Mouse (Mus musculus): ENCODE data around the gene Atp8a1. TPM values are rescaled to one million over a fixed set of nuclear protein-coding genes. Genes with fewer than 3 reads are reported as not detected.
A peak's percentile ranks its signal among the peaks of the same experiment; 100 is the strongest.

Gene Atp8a1
- total and polyA plus RNA-seq, 3 experiments: 4.4 to 11.2 (median 5.5) TPM

- TF ChIP-seq CTCF (conservative IDR thresholded peaks at IDR 0.05 in 1 of 2, IDR thresholded peaks at IDR 0.05 in 1 of 2; ENCODE audit: low read depth in 2 of 2, low read length in 2 of 2): peak in 1 of 2 experiments; percentile 68; a peak in 2 of 4 replicates
- TF ChIP-seq SIN3A (IDR thresholded peaks at IDR 0.05; ENCODE audit: low read length): no peak
- TF ChIP-seq SMC3 (IDR thresholded peaks at IDR 0.05; ENCODE audit: low read depth, low read length): peak; percentile 64
- TF ChIP-seq RAD21 (IDR thresholded peaks at IDR 0.05; ENCODE audit: low read depth, low read length): peak; percentile 59
- Histone ChIP-seq H3K27me3 (replicated peaks) (no peaks in the 10 kb centered on the region), H3K9me3 (replicated peaks; ENCODE audit: low read length) (no peaks in the 10 kb centered on the region), H3K4me3 (replicated peaks in 1 of 3; ENCODE audit: low read depth in 2 of 3, low read length in 2 of 3, poor library complexity in 1 of 3) (no peak overlapping the region), H3K79me2 (replicated peaks; ENCODE audit: control insufficient read depth, extremely low read depth, insufficient read depth, poor library complexity, severe bottlenecking) (no peaks in the 10 kb centered on the region), H3K4me2 (ENCODE audit: insufficient read depth, low read depth, poor library complexity, severe bottlenecking) (no peak overlapping the region), H3K9ac (ENCODE audit: insufficient read depth, low read depth) (no peak overlapping the region), H3K27ac (ENCODE audit: insufficient read depth, low read depth) (no peak overlapping the region), H3K4me1 (ENCODE audit: control insufficient read depth in 1 of 2, insufficient read depth in 2 of 2) (no peaks in the 10 kb centered on the region), H3K36me3 (replicated peaks in 1 of 2; ENCODE audit: control insufficient read depth in 1 of 2, insufficient read depth in 1 of 2, low read length in 1 of 2) (peaks cover 16 to 32% of the 10 kb centered on the region in 2 experiments)
- DNase-seq (ENCODE audit: extremely low read depth): peak; percentile 15
- in situ Hi-C loops (cut with MboI; ENCODE audit: low pct_ligation_motif_present, low pct_unique_long_range_greater_than_20kb, low sequenced_read_pairs): loop anchor here (5.0 kb wide), 1 partner anchor 260 kb away; no protein-coding TSS in a partner anchor
- dilution Hi-C loops (cut with MboI; ENCODE audit: extremely low pct_ligation_motif_present, extremely low pct_unique_long_range_greater_than_20kb, low sequenced_read_pairs): no loop called here
Measured at GRCm38 (mm10) chr5:67752007-67752406, 95.2 kb downstream of the Atp8a1 start.

- Histone ChIP-seq H3K9ac (ENCODE audit: insufficient read depth, low read depth) (peak overlapping the region; percentile 32; the same call in 1 of the 2 replicates), H3K27ac (ENCODE audit: insufficient read depth, low read depth) (peak overlapping the region; percentile 32; the same call in 1 of the 2 replicates), H3K27me3 (replicated peaks) (no peaks in the 10 kb centered on the region), H3K4me2 (ENCODE audit: insufficient read depth, low read depth, poor library complexity, severe bottlenecking) (no peak overlapping the region; the same call in 1 of the 2 replicates), H3K4me1 (ENCODE audit: control insufficient read depth in 1 of 2, insufficient read depth in 2 of 2) (peaks cover 3 to 15% of the 10 kb centered on the region in 2 experiments; a peak in 3 of 4 replicates), H3K4me3 (replicated peaks in 1 of 3; ENCODE audit: low read depth in 2 of 3, low read length in 2 of 3, poor library complexity in 1 of 3) (no peak overlapping the region), H3K9me3 (replicated peaks; ENCODE audit: low read length) (peaks cover 3% of the 10 kb centered on the region), H3K36me3 (replicated peaks in 1 of 2; ENCODE audit: control insufficient read depth in 1 of 2, insufficient read depth in 1 of 2, low read length in 1 of 2) (peaks cover 3 to 20% of the 10 kb centered on the region in 2 experiments), H3K79me2 (replicated peaks; ENCODE audit: control insufficient read depth, extremely low read depth, insufficient read depth, poor library complexity, severe bottlenecking) (no peaks in the 10 kb centered on the region)
- peak; percentile 71 for DNase-seq (ENCODE audit: extremely low read depth)
- dilution Hi-C loops (cut with MboI; ENCODE audit: extremely low pct_ligation_motif_present, extremely low pct_unique_long_range_greater_than_20kb, low sequenced_read_pairs): no loop called here
- in situ Hi-C loops (cut with MboI; ENCODE audit: low pct_ligation_motif_present, low pct_unique_long_range_greater_than_20kb, low sequenced_read_pairs): no loop called here
- TF ChIP-seq CHD1 (IDR thresholded peaks at IDR 0.05; ENCODE audit: low read depth, low read length): no peak
- TF ChIP-seq IRF4 (IDR thresholded peaks at IDR 0.05; ENCODE audit: low read depth, low read length): peak; percentile 86
- TF ChIP-seq ZC3H11A (IDR thresholded peaks at IDR 0.05; ENCODE audit: low read depth, low read length): no peak
- no peak for TF ChIP-seq RAD21 (IDR thresholded peaks at IDR 0.05; ENCODE audit: low read depth, low read length)
- no peak for TF ChIP-seq NELFE (IDR thresholded peaks at IDR 0.05; ENCODE audit: low read depth, low read length)
- no peak for TF ChIP-seq UBTF (IDR thresholded peaks at IDR 0.05; ENCODE audit: low read depth, low read length)
- no peak for TF ChIP-seq MAX (IDR thresholded peaks at IDR 0.05; ENCODE audit: low read length)
- no peak for TF ChIP-seq MYC (IDR thresholded peaks at IDR 0.05; ENCODE audit: low read depth, low read length)
- TF ChIP-seq USF1 (IDR thresholded peaks at IDR 0.05; ENCODE audit: low read depth, low read length): no peak
- TF ChIP-seq EP300 (IDR thresholded peaks at IDR 0.05; ENCODE audit: low read length): 0 out of 2 replicates have a peak, but pooled peaks have one; percentile 31
- TF ChIP-seq TCF12 (IDR thresholded peaks at IDR 0.05; ENCODE audit: low read depth, low read length): no peak
- no peak for TF ChIP-seq JUND (conservative IDR thresholded peaks at IDR 0.05; ENCODE audit: low read depth, low read length)
- no peak for TF ChIP-seq KAT2A (IDR thresholded peaks at IDR 0.05; ENCODE audit: insufficient replicate concordance, low read length)
- no peak for TF ChIP-seq SMC3 (IDR thresholded peaks at IDR 0.05; ENCODE audit: low read depth, low read length)
- TF ChIP-seq ETS1 (conservative IDR thresholded peaks at IDR 0.05; ENCODE audit: low read depth, low read length): 0 out of 2 replicates have a peak, but pooled peaks have one; percentile 14
- no peak; the same call in 1 of the 2 replicates for TF ChIP-seq JUN (IDR thresholded peaks at IDR 0.05; ENCODE audit: insufficient read depth, low read depth, low read length)
- TF ChIP-seq POLR2AphosphoS2 (IDR thresholded peaks at IDR 0.05; ENCODE audit: low read depth, low read length): no peak
- no peak for TF ChIP-seq MXI1 (IDR thresholded peaks at IDR 0.05; ENCODE audit: low read depth, low read length)
- no peak for TF ChIP-seq NRF1 (IDR thresholded peaks at IDR 0.05; ENCODE audit: low read depth, low read length)
- TF ChIP-seq E2F4 (IDR thresholded peaks at IDR 0.05; ENCODE audit: insufficient replicate concordance, low read depth, low read length): no peak
- no peak for TF ChIP-seq MAZ (IDR thresholded peaks at IDR 0.05; ENCODE audit: low read depth, low read length)
- no peak for TF ChIP-seq ZMIZ1 (IDR thresholded peaks at IDR 0.05; ENCODE audit: low read depth, low read length)
- no peak for TF ChIP-seq SIN3A (IDR thresholded peaks at IDR 0.05; ENCODE audit: low read length)
- TF ChIP-seq ZKSCAN1 (IDR thresholded peaks at IDR 0.05; ENCODE audit: borderline replicate concordance, low read depth, low read length): no peak
- TF ChIP-seq GABPA (IDR thresholded peaks at IDR 0.05; ENCODE audit: insufficient replicate concordance, low read depth, low read length): no peak
- TF ChIP-seq RCOR1 (conservative IDR thresholded peaks at IDR 0.05; ENCODE audit: low read depth, low read length): 0 out of 2 replicates have a peak, but pooled peaks have one; percentile 12
- no peak for TF ChIP-seq USF2 (conservative IDR thresholded peaks at IDR 0.05; ENCODE audit: low read depth, low read length)
- TF ChIP-seq BHLHE40 (IDR thresholded peaks at IDR 0.05; ENCODE audit: low read depth, low read length): peak; percentile 82
- TF ChIP-seq CHD2 (IDR thresholded peaks at IDR 0.05; ENCODE audit: low read length): no peak
- no peak for TF ChIP-seq MEF2A (IDR thresholded peaks at IDR 0.05; ENCODE audit: borderline replicate concordance, low read depth, low read length)
- TF ChIP-seq HCFC1 (IDR thresholded peaks at IDR 0.05; ENCODE audit: low read depth, low read length): no peak
Measured at GRCm38 (mm10) chr5:67739261-67739660, 108.0 kb downstream of the Atp8a1 start.

Measured in CH12.LX (cell line).